Mouse (Mus musculus): Measurements from ENCODE around the gene Gm37240. TPM values are rescaled to one million over a fixed set of nuclear protein-coding genes. Genes with fewer than 3 reads are reported as not detected.
A peak's percentile ranks its signal among the peaks of the same experiment; 100 is the strongest.
"Not testable (repeated sequence)": the region's sequence is repeated elsewhere in the genome, so short reads cannot be mapped to it uniquely, and the experiment has no call there.

Gene Gm37240
- 8.9 and 9.2 TPM in 2 replicates for polyA plus RNA-seq (2015; fragmentation: Nextera tagmentation; extraction: Ambion mirVana)

DNA sequence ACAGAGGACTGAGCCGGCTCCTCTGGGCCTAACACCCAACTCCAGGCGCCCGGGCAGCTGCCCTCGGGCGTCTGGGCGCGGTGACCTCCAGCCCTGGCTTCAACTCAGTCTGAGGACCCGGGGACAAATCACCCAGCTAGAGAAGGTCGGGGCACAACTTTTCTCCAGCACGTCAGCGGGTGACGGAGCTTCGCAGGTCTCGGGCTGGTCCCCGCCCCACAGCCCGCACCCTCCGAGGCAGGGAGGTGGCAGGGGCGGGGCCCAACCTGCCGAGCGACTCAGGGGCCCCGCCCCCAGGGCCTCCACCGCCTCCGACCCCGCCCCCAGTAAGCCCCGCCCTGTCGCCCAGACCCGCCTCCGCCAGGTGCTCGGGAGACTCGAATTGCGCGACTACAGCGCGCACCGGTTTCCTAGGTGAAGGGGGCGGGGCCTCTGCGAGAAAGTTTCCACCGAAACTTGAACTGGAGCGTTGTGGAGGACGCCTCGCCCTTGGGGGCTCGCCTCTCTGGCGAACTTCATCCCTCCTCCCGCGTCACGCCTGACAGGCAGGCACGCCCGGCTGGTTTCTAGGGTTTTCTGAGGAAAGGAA, at the start of gene Gm37240, which contains the start of gene Glt28d2:
TSS of gene Gm37240 (minus strand) at position 280 of the 589 bp plus-strand sequence.
TSS of gene Glt28d2 (minus strand) at position 278 of the 589 bp plus-strand sequence.
- H3K9ac ChIP-seq, result peak within 1 kb of the TSS; percentile 59
- H3K4me2 ChIP-seq, result peak within 1 kb of the TSS; percentile 90
- H3K4me1 ChIP-seq, result peaks cover 31% of the 10 kb centered on the region
- peak; percentile 95 for ATAC-seq (replicated peaks; ENCODE audit: low FRiP score)
- H3K27ac ChIP-seq, result peak within 1 kb of the TSS; percentile 85
- H3K36me3 ChIP-seq, result no peaks in the 10 kb centered on the region
- H3K4me3 ChIP-seq (replicated peaks), result peak within 1 kb of the TSS; percentile 64
- no peaks in the 10 kb centered on the region for H3K27me3 ChIP-seq
- no peaks in the 10 kb centered on the region for H3K9me3 ChIP-seq (replicated peaks)
- WGBS, result 0% methylated on average over 46 of the region's 48 CpGs

DNA sequence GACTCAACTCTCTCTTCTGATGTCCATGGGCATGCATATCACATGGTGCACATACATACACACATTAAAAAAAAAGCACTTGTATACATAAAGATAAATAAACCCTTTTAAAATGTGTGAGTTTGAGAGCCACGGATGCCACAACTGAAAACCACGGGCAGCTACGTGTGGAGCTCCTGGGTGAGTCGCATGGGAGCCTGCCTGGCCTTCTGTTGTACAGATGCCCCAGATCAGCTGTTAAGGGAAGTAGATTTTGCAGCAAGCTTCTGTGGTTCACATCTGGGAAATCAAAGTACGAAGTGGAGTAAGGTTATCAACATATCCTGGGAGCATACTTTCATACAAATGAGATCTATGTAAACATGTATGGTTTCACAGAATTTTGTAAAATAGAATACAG, 46.3 kb upstream of the Gm37240 start:
- 88% methylated on average over 5 of the region's 5 CpGs for WGBS

DNA sequence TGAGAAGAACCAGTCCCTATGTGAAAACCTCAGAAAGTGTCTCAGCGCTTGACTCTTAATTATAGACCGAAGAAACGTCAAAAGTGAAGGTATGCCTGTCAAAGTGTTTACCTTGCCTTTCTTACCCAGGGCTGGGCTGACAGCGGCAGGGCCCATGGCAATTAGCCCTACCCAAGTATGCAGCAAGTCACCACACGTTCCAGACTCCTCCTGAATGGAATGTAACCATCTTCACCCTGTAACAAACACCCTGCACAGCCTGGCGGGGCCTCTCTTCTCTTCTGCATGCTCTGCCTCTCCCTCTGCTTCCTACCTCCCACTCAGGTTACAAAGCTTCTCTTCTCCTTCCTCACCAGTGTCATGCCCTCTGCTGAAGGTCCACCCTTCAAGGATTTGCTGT, 44.5 kb upstream of the Gm37240 start:
- no peaks in the 10 kb centered on the region for H3K9me3 ChIP-seq (replicated peaks)
- H3K4me1 ChIP-seq, result no peaks in the 10 kb centered on the region
- H3K9ac ChIP-seq, result no peak overlapping the region
- no peaks in the 10 kb centered on the region for H3K36me3 ChIP-seq
- no peak overlapping the region for H3K4me3 ChIP-seq (replicated peaks)
- 75% methylated on average over 6 of the region's 6 CpGs for WGBS
- no peak overlapping the region for H3K27ac ChIP-seq
- H3K27me3 ChIP-seq, result no peaks in the 10 kb centered on the region
- no peak overlapping the region for H3K4me2 ChIP-seq
- ATAC-seq (replicated peaks; ENCODE audit: low FRiP score), result no peak

More for the DNA sequence above, 46.3 kb upstream of the Gm37240 start:
- Histone ChIP-seq H3K9me3 (replicated peaks) (no peaks in the 10 kb centered on the region), H3K4me2 (no peak overlapping the region), H3K4me3 (replicated peaks) (no peak overlapping the region), H3K27me3 (no peaks in the 10 kb centered on the region), H3K36me3 (no peaks in the 10 kb centered on the region), H3K4me1 (no peaks in the 10 kb centered on the region), H3K9ac (no peak overlapping the region), H3K27ac (no peak overlapping the region)
- no peak for ATAC-seq (replicated peaks; ENCODE audit: low FRiP score)

DNA sequence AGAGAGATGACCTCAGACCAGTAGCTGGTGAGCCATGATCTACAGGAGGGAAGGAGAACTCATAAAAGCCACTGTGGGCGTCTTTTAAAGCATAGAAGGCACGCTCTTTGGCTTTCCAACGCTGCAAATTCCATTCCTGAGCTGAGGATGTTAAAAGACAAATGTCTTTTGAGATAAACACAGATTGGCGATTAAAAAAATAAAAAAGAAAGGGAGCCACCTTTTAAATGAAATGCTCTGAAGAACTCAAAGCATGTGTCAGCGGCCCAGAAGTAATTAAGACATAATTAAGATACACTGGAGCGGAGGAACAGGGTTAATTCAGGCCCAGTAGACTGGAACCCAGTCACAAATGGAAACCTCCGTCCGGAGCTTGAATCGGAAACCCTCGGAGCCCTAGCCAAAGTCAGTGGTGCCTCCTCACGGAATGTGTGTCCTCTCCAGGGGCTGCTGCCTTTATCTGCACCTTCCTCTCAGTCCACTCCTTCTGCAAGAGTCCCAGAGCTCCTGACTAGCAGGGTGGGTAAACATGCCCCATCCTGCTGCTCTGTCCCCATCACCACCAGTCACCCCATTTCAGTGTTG, 43.4 kb upstream of the Gm37240 start:
- no peak overlapping the region for H3K9ac ChIP-seq
- H3K36me3 ChIP-seq, result no peaks in the 10 kb centered on the region
- H3K4me2 ChIP-seq, result no peak overlapping the region
- H3K27ac ChIP-seq, result no peak overlapping the region
- no peaks in the 10 kb centered on the region for H3K27me3 ChIP-seq
- ATAC-seq (replicated peaks; ENCODE audit: low FRiP score), result no peak
- no peak overlapping the region for H3K4me3 ChIP-seq (replicated peaks)
- H3K9me3 ChIP-seq (replicated peaks), result no peaks in the 10 kb centered on the region
- 53% methylated on average over 11 of the region's 11 CpGs for WGBS
- H3K4me1 ChIP-seq, result no peaks in the 10 kb centered on the region

DNA sequence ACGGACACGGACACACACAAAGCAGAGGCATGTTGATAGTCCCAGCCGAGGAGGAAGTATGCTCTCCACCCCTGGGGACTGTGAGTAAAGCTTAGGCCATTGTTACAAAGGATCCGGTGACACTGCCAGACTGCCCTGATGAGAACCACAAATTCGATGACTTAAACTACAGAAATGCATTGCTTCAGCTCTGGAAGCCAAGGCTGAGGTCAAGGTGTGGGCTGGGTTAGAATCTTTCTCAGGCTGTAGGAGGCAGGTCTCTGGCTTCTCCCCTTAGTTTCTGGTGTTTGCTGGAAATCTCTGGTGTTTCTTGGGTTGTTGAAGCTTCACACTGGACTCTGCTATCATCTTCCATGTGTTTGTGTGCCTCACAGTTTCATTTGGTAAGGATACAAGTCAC, 42.4 kb upstream of the Gm37240 start:
- H3K27ac ChIP-seq, result no peak overlapping the region
- H3K4me2 ChIP-seq, result no peak overlapping the region
- WGBS, result 86% methylated on average over 5 of the region's 5 CpGs
- no peaks in the 10 kb centered on the region for H3K9me3 ChIP-seq (replicated peaks)
- no peaks in the 10 kb centered on the region for H3K27me3 ChIP-seq
- H3K9ac ChIP-seq, result no peak overlapping the region
- ATAC-seq (replicated peaks; ENCODE audit: low FRiP score), result no peak
- no peaks in the 10 kb centered on the region for H3K4me1 ChIP-seq
- no peaks in the 10 kb centered on the region for H3K36me3 ChIP-seq
- no peak overlapping the region for H3K4me3 ChIP-seq (replicated peaks)

DNA sequence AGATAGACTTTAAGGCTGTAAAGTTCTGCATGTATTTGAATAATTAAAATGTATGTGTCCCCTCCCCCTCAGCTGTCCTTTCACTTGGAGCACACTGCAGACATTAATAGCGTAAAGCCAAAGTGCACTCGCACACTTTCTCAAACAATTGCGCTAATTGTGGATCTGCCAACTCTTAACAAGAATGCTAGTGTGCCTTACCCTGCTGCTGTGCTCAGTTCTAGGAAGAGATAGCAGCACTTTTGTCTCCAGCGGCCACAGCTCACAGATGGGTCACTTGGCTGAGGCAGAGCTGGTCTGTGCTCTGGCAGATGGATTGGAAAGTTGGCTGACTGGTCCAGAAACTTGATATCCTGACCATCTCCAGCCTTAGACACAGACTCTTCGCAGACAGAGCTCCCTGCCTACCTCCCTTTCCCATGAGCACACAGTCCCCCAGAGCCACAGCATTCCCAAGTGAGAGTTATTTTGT, 40.9 kb upstream of the Gm37240 start:
- WGBS, result 74% methylated on average over 5 of the region's 5 CpGs
- H3K27me3 ChIP-seq, result no peaks in the 10 kb centered on the region
- no peak overlapping the region for H3K4me2 ChIP-seq
- no peak overlapping the region for H3K27ac ChIP-seq
- no peaks in the 10 kb centered on the region for H3K9me3 ChIP-seq (replicated peaks)
- no peak overlapping the region for H3K4me3 ChIP-seq (replicated peaks)
- no peaks in the 10 kb centered on the region for H3K36me3 ChIP-seq
- no peak overlapping the region for H3K9ac ChIP-seq
- no peak for ATAC-seq (replicated peaks; ENCODE audit: low FRiP score)
- peaks cover 10% of the 10 kb centered on the region for H3K4me1 ChIP-seq

DNA sequence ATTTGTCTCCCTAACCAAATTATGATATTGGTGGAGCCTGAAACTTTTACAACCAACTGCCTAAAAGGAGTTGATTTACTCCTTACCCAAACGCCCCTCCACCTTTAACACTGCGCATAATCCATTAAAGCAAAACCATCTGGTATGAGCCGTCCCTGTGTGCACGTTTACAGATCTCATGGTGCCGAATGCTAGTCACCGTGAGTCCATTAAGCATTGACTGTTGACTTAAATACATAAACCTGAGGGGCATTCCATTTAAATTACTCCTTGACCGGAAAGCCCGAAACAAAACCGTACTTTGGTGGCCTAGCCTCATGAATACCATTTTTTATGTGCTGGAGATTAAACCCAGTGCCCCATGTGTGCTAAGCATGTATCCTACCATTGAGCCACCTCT, 40.0 kb upstream of the Gm37240 start:
- 64% methylated on average over 9 of the region's 9 CpGs for WGBS

DNA sequence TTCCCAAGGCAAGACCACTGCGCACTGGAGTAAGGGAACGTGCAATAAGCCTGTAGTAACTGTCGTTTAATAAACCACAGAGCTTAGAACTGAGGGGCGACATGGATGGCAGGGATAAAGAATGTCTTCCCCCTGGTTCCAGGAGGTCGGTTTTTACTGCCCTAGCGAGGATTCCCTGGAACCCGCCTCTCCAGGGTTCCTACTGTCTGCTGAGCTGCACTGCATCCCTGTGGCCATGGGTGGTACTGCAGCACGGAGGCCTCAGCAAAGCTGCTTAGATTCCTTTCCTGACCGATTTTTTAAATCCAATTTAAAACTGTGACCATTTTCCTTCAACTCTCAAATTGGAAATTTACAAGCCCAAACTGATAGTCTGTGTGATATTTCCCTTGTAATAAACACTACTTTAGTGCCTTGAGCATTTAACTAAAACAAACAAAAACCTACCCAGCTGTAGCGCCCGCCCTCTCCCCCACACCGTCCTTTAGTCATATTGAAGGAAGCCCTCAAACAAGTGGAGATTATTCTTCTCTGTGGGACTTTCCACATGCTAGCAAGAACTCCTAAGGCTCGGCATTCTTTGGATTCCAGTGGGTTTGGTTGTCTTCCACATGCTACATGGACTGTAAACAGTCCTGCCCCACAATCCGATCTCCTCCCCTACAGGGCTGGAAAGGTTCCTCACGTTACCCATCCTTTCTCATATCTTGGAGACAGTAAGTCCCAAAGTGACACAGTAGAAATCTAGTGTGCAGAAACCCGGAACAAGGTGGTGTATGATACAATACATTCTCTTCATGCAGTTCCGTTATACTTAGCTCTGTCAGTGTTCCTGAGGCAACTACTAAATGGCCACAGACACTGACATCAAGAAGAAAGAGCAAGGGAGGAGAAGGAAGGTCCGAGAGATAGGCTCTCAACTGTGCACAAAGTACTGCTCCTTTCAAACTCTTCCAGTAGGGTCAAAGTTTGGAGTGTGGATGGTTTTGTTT, 36.9 kb upstream of the Gm37240 start:
- ATAC-seq (replicated peaks; ENCODE audit: low FRiP score), result peak; percentile 70
- H3K4me2 ChIP-seq, result peak overlapping the region; percentile 13; the same call in 1 of the 2 replicates
- 37% methylated on average over 18 of the region's 18 CpGs for WGBS

More for the DNA sequence above, 40.0 kb upstream of the Gm37240 start:
- Histone ChIP-seq H3K27ac (no peak overlapping the region), H3K4me1 (peaks cover 10% of the 10 kb centered on the region), H3K4me2 (no peak overlapping the region), H3K36me3 (no peaks in the 10 kb centered on the region), H3K27me3 (no peaks in the 10 kb centered on the region), H3K4me3 (replicated peaks) (no peak overlapping the region), H3K9ac (no peak overlapping the region), H3K9me3 (replicated peaks) (no peaks in the 10 kb centered on the region)
- ATAC-seq (replicated peaks; ENCODE audit: low FRiP score), result no peak

DNA sequence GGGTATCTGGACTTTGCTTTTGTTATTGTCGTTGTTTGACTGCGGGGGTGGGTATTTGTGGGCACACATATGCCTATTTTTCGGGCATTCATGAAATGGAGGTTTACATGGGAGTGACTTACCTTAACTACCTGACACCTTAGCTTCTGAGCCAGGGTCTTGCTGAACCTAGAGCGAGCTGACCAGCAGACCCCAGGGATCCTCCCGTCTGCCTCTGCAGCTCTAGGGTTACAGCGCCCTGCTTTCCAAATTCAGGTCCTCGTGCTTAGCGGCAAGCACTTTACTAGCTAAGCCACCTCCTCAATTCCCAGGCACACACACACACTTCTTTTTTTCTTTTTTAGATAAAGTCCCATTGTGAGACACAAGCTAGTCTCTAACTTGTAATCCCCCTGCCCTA, 36.0 kb upstream of the Gm37240 start:
- Histone ChIP-seq H3K4me3 (replicated peaks) (no peak overlapping the region), H3K9ac (no peak overlapping the region), H3K4me2 (0 out of 2 replicates have a peak overlapping the region, but pooled peaks have one; percentile 13), H3K9me3 (replicated peaks) (no peaks in the 10 kb centered on the region), H3K27ac (no peak overlapping the region), H3K36me3 (no peaks in the 10 kb centered on the region), H3K27me3 (no peaks in the 10 kb centered on the region), H3K4me1 (peaks cover 10% of the 10 kb centered on the region)
- ATAC-seq (replicated peaks; ENCODE audit: low FRiP score), result no peak
- WGBS, result 60% methylated on average over 8 of the region's 8 CpGs

More for the DNA sequence above, 36.9 kb upstream of the Gm37240 start:
- no peaks in the 10 kb centered on the region for H3K27me3 ChIP-seq
- H3K36me3 ChIP-seq, result no peaks in the 10 kb centered on the region
- H3K27ac ChIP-seq, result no peak overlapping the region
- no peak overlapping the region for H3K9ac ChIP-seq
- peaks cover 10% of the 10 kb centered on the region for H3K4me1 ChIP-seq
- H3K9me3 ChIP-seq (replicated peaks), result no peaks in the 10 kb centered on the region
- H3K4me3 ChIP-seq (replicated peaks), result no peak overlapping the region

DNA sequence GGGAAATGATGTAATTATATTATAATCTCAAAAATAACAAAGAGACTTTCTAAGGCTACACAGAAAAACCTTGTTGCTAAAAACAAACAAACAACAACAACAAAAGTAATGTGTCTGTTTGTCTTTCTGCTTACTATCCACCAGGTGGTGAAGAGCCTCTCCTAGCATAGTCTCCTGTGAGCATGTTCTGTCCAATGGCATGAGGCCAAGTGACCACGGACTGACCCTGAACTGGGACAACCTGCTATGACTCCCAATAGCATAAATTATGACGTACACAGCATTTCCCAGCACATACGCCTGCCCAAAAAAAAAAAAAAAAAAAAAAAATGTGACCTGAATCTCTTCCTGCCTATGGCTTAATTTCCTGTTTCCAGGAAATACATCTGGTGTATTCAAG, 35.0 kb upstream of the Gm37240 start:
- 28% methylated on average over 3 of the region's 3 CpGs for WGBS
- Histone ChIP-seq H3K4me1 (peaks cover 10% of the 10 kb centered on the region), H3K27ac (no peak overlapping the region), H3K36me3 (no peaks in the 10 kb centered on the region), H3K9ac (no peak overlapping the region), H3K27me3 (no peaks in the 10 kb centered on the region), H3K9me3 (replicated peaks) (no peaks in the 10 kb centered on the region), H3K4me3 (replicated peaks) (no peak overlapping the region), H3K4me2 (no peak overlapping the region)
- ATAC-seq (replicated peaks; ENCODE audit: low FRiP score), result no peak

DNA sequence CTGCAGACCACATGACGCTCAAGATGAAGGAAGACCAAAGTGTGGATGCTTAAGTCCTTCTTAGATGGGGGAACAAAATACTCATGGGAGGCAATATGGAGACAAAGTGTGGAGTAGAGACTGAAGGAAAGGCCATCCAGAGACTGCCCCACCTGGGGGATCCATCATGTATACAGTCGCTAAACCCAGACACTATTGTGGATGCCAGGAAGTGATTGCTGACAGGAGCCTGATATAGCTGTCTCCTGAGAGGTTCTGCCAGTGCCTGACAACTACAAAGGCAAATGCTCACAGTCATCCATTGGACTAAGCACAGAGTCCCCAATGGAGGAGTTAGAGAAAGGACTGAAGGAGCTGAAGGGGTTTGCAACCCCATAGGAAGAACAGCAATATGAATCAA, 33.4 kb upstream of the Gm37240 start:
- not testable (repeated sequence) for H3K9ac ChIP-seq; H3K27me3 ChIP-seq; H3K4me3 ChIP-seq (replicated peaks); H3K9me3 ChIP-seq (replicated peaks); H3K36me3 ChIP-seq; ATAC-seq (replicated peaks; ENCODE audit: low FRiP score); H3K4me2 ChIP-seq; H3K27ac ChIP-seq
- WGBS, result 88% methylated on average over 2 of the region's 2 CpGs
- peaks cover 10% of the 10 kb centered on the region for H3K4me1 ChIP-seq

DNA sequence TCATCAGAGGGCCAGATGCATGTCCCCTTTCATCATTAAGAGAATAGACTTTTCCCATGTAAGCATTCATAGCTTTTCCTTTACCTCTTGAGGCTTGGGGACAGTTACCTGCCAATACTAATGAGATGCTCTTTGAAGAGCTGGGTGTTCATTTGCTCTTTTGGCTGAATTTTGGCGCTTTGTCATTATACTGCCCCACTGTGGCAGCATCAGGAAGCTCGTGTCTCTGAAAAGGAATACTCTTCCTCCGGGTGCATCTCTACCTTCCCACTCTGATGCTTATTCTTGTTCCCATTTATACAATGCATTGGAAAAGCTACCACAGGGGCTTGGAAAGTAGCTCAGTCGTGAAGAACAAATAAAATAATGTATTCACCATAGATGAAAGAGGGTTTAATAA, 30.3 kb upstream of the Gm37240 start:
- H3K9ac ChIP-seq, result no peak overlapping the region
- H3K27ac ChIP-seq, result no peak overlapping the region
- no peaks in the 10 kb centered on the region for H3K4me1 ChIP-seq
- H3K4me3 ChIP-seq (replicated peaks), result no peak overlapping the region
- no peaks in the 10 kb centered on the region for H3K36me3 ChIP-seq
- ATAC-seq (replicated peaks; ENCODE audit: low FRiP score), result no peak
- no peaks in the 10 kb centered on the region for H3K9me3 ChIP-seq (replicated peaks)
- 11% methylated on average over 4 of the region's 4 CpGs for WGBS
- H3K4me2 ChIP-seq, result no peak overlapping the region
- no peaks in the 10 kb centered on the region for H3K27me3 ChIP-seq
